Mouse (Mus musculus) right cerebral cortex, adult 2 months (tissue): ENCODE results near the gene Gpam.
"Not testable (repeated sequence)": the region's sequence is repeated elsewhere in the genome, so short reads cannot be mapped to it uniquely, and the experiment has no call there.

Experiments
- DNase-seq, 2 experiments: peaks; one replicate each; pipeline ENCODE4 v3.0.0; 2021 to 2022; ENCODE audit warnings: low spot score in 2 of 2

Gene Gpam

DNA sequence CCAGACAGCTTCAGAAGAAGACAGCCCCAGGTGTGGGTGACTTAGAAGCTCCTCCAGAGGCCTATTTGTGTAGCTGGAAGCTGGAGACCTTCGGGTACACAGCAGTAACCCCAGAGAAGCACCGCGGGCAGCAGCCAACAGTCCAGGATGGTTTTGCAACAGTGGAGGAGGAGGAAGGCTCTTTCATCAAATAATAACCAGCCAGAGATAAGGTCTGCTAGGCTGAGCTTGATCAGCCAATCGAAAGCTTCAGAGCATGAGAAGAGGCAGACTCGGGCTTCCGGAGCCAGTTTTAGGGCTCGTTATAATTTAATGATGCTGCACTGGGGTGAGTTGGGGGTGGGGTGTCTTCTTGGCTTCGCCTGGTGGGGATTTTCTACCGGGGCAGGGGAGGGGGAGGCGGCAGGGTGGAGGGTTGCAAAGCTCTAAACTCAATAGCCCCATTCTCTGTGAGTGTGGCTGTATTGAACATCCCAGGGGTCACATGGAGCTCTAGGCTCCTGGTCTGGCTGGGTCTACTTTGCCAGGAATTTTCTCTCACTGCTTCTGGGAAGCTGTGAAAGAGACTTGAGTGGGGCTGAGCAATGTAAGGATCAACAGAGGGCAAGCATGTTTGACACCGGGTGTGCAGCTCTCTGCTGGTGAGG is at the start of gene Gpam:
Gene Gpam, minus strand, starts transcription at position 167 of the 647 bp plus-strand sequence.
- no peak for DNase-seq

DNA sequence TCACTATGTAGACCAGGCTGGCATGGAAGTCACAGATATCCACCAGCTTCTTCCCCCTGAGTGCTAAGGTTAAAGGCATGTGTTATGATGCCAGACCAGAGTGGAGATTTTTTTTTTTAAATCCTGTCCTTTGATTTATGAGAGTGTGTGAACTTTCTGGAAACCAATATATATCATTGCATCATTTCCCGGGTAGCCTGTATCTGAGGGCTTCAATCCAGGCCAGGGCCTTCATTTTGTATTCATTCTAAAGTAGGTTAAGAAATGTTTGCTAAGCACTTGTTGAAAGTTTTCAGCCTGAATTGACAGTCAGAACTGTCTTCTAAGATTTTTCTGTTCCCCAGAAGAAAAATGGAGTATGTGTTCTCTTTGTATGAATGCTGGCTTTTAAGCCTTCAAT is 44.5 kb upstream of the Gpam start:
- DNase-seq = no peak

- DNase-seq = no peak
These were observed 43.4 kb upstream of the Gpam start for GRCm38 (mm10) chr19:55170399-55170798.

DNA sequence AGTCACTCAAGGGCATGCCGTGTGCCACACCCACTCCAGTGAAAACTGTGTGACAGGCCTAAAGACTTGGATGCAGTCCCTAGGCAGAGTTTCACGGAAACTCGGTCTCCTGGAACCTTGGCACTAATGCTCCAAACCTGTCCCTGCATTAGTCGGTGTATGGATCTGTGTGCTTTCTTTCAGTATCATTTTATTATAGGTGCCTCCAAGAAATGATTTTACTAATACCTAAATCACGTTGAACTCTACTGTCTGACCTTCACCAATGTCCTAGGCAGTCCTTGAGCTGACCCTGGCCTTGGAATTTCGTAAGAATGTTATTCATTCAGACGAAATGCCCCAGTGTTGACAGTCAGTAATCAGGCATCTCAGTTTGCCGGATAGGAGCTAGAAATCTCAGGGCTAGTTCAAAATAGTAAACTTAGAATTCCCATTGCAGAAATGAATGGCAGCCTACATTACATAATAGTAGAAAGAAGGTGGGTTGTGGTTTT is 42.2 kb upstream of the Gpam start:
- not testable (repeated sequence) for DNase-seq

DNA sequence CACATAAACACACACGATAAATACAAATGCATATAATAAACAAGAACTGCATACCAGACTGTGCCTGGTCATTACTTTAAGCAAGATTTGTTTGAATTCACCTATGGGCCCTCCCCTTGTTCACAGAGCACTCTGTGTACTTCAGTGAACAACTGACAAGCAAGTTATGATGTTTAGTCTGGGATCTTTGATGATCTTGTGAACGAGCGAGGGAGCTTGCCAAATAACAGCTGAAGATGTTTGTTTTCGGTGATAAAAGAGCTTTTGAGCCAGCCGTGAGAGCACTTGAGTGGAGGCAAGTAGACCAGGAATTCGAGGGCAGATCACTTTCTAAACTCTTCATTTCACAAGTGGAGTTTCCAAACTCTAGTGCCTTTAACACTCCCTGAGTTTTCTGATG is 41.3 kb upstream of the Gpam start:
- no peak for DNase-seq

DNA sequence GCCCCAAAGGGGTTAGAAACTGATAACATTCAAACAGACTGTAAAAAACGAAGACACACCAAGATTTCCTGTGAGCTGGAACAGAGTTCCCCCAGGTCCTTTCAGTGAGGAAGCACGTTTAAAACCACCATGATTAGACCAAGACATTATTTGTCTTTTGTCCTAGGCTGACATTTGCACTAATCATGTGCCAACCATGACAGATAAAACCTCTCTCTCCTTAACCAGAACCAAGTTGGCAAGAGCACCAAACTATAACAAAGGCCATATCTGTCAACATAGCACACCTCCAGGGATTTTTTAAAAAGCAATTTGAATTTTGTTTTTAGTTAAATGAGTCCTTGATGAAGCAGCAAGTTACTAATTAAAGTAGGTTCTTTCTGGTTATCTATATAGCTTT is 40.7 kb upstream of the Gpam start:
- DNase-seq = no peak

- DNase-seq = no peak
These were observed 39.7 kb upstream of the Gpam start for GRCm38 (mm10) chr19:55166741-55167140.

DNA sequence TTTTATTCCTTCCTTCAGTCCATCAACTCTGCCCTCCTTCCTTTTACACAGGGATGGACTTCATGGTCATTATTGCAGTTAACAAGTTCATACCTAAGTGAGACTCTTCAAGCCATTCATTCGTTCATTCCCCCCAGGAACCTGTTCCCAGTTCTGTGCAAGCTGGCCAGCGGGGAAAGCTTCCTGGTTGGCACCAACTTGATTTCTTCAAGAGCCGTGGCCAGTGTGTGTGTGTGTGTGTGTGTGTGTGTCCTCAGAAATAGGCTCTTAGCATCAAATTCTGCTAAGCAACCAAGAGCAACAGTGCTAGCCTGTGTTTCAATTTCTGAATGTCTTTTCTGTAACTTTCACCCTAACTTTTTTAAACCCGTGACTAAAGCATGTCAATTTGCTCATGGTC is 38.9 kb upstream of the Gpam start:
- no peak for DNase-seq

GRCm38 (mm10) chr19:55165183-55165865 is 38.3 kb upstream of the Gpam start:
- DNase-seq = no peak

DNA sequence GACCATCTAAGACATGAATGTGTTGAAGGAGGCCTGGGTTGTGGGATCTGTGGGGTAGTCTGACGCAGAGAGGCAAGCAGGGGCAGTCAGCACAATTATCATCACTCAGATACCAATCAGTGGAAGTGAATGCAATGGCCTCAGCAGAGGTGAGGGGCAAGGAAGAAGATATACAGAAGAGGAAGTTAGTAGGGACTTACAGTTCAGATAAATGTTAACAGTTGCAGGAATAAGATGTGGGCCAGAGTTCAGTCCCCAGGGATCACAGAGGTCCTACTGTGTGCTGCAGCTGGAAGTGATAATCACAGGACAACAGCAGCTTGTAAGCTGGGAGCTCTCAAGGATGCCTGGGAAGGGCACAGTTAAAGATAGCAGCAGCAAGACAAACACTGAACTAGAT is 37.1 kb upstream of the Gpam start:
- no peak for DNase-seq

GRCm38 (mm10) chr19:55162271-55162670 is 35.2 kb upstream of the Gpam start:
- DNase-seq = no peak

DNA sequence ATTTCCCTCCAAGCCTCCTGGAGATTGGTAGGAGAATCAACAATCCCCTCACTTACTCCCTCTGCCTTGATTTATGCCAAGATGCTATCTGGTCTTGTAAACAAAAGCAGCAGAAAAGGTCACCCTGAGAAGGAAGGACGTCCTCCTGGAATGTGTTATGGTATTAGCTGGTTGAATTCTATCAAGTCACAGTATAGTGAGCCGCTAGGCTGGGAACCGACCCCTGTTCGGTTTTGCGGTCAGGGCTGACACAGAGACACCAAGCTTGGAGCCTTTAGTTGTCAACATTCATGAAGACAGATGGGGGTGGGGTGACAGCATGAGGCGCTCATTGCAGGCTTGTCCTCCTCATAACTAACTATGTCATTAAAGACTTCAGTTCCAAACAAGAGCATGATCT is 32.8 kb upstream of the Gpam start:
- DNase-seq = no peak

GRCm38 (mm10) chr19:55158606-55159005 is 31.6 kb upstream of the Gpam start:
- DNase-seq = no peak

DNA sequence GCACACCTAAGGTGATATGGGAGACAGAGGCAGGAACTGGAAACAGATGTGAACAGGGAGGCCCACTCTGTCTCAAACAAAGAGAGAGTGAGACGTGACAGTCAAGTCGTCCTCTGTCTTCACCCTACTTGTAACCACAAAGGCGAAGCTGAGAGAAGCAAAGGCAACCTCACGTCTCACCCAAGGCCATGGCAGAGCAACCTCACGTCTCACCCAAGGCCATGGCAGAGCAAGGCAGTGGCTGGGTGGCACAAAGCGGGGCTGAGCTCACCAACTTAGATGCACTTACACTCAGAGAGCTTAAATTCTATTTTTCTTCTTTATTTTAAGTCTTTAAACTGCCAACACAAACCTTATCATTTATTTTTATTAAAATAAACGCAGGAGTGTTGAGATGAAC is 30.0 kb upstream of the Gpam start:
- no peak for DNase-seq

DNA sequence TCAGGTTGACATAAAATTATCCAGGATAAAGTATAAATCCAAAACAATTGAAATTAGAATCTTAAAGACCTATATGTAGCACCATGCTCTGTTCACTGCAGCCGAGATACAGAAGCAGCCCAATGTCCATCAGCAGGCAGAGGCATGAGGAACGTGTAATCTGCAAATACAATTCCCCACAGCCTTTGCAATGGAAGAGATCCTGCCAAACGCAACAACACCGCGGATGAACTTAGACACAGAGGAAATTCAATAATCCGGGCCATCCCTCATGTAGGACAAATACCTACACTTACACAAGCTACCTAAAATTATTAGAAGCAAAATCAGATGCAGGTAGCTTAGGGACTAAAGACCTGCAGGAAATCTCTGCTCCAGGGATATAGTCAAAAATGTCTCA is 25.9 kb upstream of the Gpam start:
- no peak for DNase-seq

GRCm38 (mm10) chr19:55152274-55152673 is 25.2 kb upstream of the Gpam start:
- DNase-seq = not testable (repeated sequence)

DNA sequence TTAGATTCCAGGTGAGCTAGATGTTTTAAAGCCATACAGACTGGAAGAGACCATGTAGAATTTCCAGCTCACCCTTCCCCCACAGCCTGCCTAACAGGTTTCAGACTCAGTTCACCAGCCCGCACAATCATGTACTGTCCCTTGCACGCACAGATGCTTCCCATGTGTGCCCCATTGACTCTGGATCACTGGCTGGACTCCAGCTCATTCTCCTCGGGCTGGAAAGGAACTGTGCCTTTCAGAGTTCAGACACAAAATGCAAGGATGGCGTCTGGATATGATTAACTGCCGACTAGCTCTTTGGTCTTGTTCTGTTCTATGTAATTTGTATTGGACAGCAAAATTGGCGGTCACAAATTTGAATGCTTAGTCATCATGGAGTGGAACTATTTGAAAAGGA is 22.6 kb upstream of the Gpam start:
- no peak for DNase-seq

DNA sequence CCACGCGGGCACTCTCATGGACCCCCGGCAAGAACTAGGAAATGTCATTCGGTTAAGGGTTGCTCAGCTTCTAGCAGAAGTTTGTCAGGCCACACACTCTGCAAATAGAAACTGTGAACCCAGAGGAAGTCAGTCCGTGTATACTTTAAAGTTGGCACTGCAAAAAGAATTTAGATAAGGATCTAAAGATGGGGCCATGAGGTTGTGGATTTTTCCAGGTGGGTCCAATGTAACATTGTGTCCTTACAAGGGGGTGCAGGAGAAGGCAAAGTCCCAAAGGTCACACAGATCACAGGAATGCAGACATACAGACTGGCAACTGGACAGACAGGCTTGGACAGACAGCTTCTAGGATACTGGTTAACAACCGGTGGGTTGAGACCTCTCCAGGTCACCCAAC is 21.1 kb upstream of the Gpam start:
- no peak for DNase-seq

DNA sequence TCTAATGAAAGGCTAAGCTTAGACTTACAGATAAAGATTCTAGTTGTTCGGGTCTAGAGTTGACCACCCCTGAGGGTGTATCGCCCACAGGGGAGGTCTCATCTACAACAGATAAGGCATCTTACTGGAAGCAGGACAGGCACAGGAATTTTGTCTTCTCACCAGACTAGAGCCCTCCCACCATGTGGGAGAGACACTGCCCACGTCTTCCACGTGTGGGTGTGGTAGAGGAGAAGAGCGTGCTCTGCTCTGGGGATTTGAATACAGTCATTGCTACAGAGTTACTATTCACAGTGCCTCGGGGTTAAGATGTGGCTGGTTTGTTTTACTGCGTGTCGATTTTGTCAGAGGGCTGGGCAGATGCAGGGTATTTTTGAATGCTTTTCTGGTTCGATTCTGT is 20.5 kb upstream of the Gpam start:
- peak in 1 of 2 experiments; percentile 10 for DNase-seq

DNA sequence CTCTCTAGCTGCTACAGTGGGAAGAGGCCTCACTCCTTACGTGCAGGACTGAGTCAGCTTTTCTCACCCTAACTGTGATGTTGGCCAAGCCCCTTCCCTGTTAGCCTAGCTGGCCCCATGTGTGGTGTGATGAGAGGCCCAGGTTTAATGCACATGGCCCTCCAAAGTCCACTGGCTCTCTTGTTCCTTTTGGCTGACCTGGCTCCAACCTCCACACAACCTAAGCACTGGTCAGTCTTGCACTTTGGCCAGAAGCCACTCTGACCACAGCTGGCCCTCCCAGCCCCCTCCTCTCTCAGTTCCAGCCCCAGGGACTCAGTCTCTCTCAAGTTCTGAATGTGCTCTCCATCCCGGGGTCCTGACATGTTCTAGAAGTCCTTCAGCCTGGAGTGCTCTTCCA is 18.1 kb upstream of the Gpam start:
- DNase-seq = no peak

GRCm38 (mm10) chr19:55144691-55145090 is 17.7 kb upstream of the Gpam start:
- no peak for DNase-seq

DNA sequence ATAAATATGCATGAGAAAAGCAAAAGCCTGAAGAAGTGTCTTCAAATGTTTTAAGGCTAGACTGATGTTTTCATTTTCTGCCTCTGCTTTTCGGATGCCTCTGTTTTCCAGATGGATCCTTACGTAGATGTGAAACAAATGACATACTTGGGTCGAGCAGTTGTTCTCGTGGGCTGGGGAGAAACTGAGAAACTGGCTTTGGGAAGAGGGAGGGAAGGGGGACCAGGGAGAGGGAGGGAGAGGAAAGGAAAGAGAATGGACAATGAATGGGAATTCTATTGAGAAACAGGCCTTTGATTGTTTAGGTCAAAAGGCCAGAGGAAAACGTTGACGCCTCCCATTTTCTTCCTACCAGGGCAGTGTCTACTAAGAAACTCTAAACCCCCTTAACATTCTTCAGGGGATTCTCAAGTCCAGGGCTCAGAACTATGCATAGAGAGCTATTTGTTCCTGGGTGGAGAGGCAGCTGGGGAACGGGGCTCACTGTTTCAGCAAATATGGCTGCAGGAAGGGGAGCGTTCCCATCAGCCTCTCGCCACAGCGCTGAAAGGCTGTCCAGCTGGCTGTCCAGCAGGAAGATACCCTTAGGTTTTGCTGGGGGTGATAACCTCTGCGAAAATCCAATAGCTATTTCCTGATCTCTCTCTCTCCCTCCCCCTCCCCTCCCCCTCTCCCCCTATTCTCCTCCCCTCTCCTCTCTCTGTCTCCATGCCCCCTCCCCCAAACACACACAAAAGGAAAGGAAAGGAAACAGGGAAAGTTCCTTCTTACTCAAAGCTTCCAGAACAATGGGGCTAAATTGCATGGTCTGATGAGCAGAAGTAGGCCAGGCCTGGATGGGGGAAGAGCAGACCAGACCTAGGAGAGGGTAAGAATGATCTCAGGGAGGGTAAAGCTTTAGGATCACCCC is 16.6 kb upstream of the Gpam start:
- no peak for DNase-seq

GRCm38 (mm10) chr19:55139301-55139700 is 12.3 kb upstream of the Gpam start:
- no peak for DNase-seq
